Mouse (Mus musculus) activated CD4-positive, CD25-positive, alpha-beta regulatory T cell, adult 4 months (primary cell): ENCODE data around the gene Krt39. TPM values are rescaled to one million over a fixed set of nuclear protein-coding genes. Genes with fewer than 3 reads are reported as not detected.

Experiments used
- ATAC-seq: one replicate; pipeline ENCODE4 v1.8.0; 2017
- polyA plus RNA-seq, 2 experiments: library from polyadenylated mRNA; unstranded; fragments of 100-300 nt; shearing (Covaris generic); gene quantifications; one replicate each; pipeline ENCODE4 v1.2.1; 2017

Krt39 gene
- polyA plus RNA-seq, 2 experiments from 2014 or later = not detected

DNA sequence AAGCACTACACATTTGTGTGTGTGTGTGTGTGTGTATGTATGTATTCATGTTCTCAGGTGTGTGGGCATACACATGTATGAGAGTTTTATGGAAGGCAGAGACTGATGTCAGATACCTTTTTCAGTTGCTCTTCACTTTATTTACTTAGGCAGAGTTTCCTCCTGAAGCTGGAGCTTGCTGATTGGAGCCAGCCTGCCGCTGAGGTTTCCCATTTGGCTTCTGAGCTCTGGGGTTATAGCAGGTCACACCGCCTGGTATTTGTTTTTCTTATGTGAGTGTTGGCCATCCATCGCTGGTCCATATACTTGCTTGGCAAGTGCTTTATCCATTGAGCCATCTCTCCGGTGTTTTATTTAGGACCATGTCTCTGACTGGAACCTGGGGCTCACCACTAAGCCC, 51.9 kb downstream of the Krt39 start:
- ATAC-seq = no peak

- no peak for ATAC-seq
These were observed 52.6 kb downstream of the Krt39 start for GRCm38 (mm10) chr11:99468566-99468965.

DNA sequence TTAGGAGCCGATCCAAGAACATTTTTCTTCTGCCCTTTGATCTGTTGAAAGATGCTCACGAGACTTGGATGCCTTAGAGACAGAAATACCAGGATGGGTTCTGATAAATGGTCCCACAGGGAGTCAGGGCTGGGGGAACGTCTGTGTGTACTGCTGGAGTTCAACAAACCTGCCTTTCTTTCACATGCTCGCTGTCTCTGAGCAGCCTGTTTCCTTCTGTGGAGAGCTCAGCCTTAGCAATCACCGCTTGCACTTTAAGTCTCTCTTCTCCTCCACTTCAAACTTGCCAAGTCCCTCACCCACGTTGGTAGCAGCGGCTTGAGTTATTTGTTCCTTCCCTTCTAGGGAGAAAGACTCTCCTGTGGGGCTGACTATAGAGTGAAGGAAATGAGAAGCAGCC, 54.8 kb downstream of the Krt39 start:
- no peak for ATAC-seq

DNA sequence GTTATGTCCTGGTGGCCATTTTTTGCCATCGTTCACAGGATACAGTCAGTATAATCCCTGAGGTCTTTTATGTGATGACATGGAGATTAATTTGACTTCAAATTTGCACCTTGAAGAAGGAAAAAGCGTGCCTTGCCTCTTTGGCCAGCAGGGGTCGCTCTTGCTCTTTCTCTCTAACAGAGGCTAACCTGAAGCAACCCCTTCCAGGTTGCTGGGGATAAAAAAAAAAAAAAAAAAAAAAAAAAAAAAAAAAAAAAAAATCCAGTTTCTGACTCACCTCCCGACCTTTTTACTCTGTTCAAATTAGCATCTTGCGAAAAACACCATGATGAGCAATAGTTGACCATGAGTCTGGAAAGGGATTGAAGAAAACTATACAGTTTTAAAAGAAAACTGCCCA, 56.3 kb downstream of the Krt39 start:
- no peak for ATAC-seq

Other genes starting within 250 kb of the Krt39 start
- gene Krt24, start 236.1 kb downstream of the Krt39 start, polyA plus RNA-seq = not detected
- gene Krt25, start 198.4 kb downstream of the Krt39 start, polyA plus RNA-seq = not detected
- gene Krt26, start 183.4 kb downstream of the Krt39 start, polyA plus RNA-seq = not detected
- under 1 TPM in 1 of 2 experiments, not detected in 1; 0.21 TPM for gene Krt27, start 170.2 kb downstream of the Krt39 start, polyA plus RNA-seq
- not detected for gene Krt28, start 146.4 kb downstream of the Krt39 start, polyA plus RNA-seq
- 1 to 10 TPM; 3.6 to 4.2 TPM for gene Krt10, start 132.0 kb downstream of the Krt39 start, polyA plus RNA-seq
- gene Krt12, start 99.1 kb downstream of the Krt39 start, polyA plus RNA-seq = not detected
- under 1 TPM in 1 of 2 experiments, not detected in 1; 0.17 TPM for gene Krt20, start 83.2 kb downstream of the Krt39 start, polyA plus RNA-seq
- gene Krt23, start 28.2 kb downstream of the Krt39 start, polyA plus RNA-seq = not detected
- gene Krt40, start 21.8 kb upstream of the Krt39 start, polyA plus RNA-seq = not detected
- not detected for gene Krtap3-3, start 29.5 kb upstream of the Krt39 start, polyA plus RNA-seq
- gene Krtap3-2, start 35.5 kb upstream of the Krt39 start, polyA plus RNA-seq = not detected
- gene Gm11939, start 38.1 kb upstream of the Krt39 start, polyA plus RNA-seq = not detected
- gene Krtap3-1, start 45.3 kb upstream of the Krt39 start, polyA plus RNA-seq = not detected
- gene Krtap1-5, start 59.7 kb upstream of the Krt39 start, polyA plus RNA-seq = not detected
- gene Krtap1-4, start 62.3 kb upstream of the Krt39 start, polyA plus RNA-seq = not detected
- gene Krtap1-3, start 70.0 kb upstream of the Krt39 start, polyA plus RNA-seq = not detected
- not detected for gene Krtap9-3, start 76.8 kb upstream of the Krt39 start, polyA plus RNA-seq
- gene Gm11938, start 82.0 kb upstream of the Krt39 start, polyA plus RNA-seq = not detected
- not detected for gene Gm11937, start 88.9 kb upstream of the Krt39 start, polyA plus RNA-seq
- gene Krtap2-4, start 93.5 kb upstream of the Krt39 start, polyA plus RNA-seq = not detected
- not detected for gene Gm11562, start 99.1 kb upstream of the Krt39 start, polyA plus RNA-seq
- not detected for gene Krtap4-1, start 106.9 kb upstream of the Krt39 start, polyA plus RNA-seq
- gene Krtap4-2, start 113.7 kb upstream of the Krt39 start, polyA plus RNA-seq = not detected
- not detected for gene Krtap4-7, start 122.8 kb upstream of the Krt39 start, polyA plus RNA-seq
- not detected for gene Gm11555, start 128.9 kb upstream of the Krt39 start, polyA plus RNA-seq
- gene Gm11563, start 137.6 kb upstream of the Krt39 start, polyA plus RNA-seq = not detected
- gene Krtap4-6, start 144.6 kb upstream of the Krt39 start, polyA plus RNA-seq = not detected
- gene Gm14190, start 169.4 kb upstream of the Krt39 start, polyA plus RNA-seq = not detected
- gene Gm14180, start 213.0 kb upstream of the Krt39 start, polyA plus RNA-seq = not detected